Mouse (Mus musculus) bone marrow macrophage, adult 2 months (primary cell): ENCODE measurements at regions not wholly inside any gene's neighbourhood (a gene's known extent, or its start where the extent isn't known, plus 50 kb on each side); places are given as distances from the start of the nearest gene placed in this dataset.

Experiments used
- CTCF ChIP-seq: IDR thresholded peaks from 2 replicates; pipeline ENCODE4 v1.5.1; 2012; ENCODE audit warnings: low read depth, mild to moderate bottlenecking, low read length, moderate library complexity
- POLR2A ChIP-seq: IDR thresholded peaks from 2 replicates; pipeline ENCODE4 v1.6.1; 2012; ENCODE audit warnings: mild to moderate bottlenecking, low read depth, low read length, borderline replicate concordance

DNA sequence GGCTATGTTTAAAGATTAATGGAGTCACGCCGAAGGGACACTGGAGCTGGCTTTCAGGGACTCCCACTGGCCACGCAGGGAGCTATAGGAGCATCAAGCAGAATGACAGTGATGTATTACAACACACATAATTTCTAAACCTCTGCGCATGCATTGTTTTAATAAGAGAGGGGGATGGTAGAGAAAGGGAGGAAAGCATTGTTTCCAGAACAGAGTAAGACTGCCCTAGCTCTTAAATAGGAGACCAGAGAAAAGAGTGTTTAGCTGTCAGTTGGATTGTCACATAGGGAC lies 471.1 kb upstream of the Sphkap start:
- TF ChIP-seq POLR2A (no peak), CTCF (no peak)
